Mouse (Mus musculus) E14TG2a.4 (cell line): Measurements from ENCODE around the gene Hectd4.

ENCODE experiments used
- CTCF ChIP-seq: conservative IDR thresholded peaks from 2 replicates; pipeline ENCODE4 v1.5.1; 2014; ENCODE audit warnings: low read length
- NANOG ChIP-seq: IDR thresholded peaks from 2 replicates; pipeline ENCODE4 v1.6.1; 2014; ENCODE audit warnings: borderline replicate concordance, low read length, mixed read lengths
- POU5F1 ChIP-seq: IDR thresholded peaks from 2 replicates; pipeline ENCODE4 v1.6.1; 2014; ENCODE audit warnings: low read length, borderline replicate concordance

- TF ChIP-seq CTCF (no peak), POU5F1 (no peak), NANOG (no peak)
Observed at GRCm38 (mm10) chr5:121371712-121372111, 151.7 kb downstream of the Hectd4 start.
